Mouse (Mus musculus) kidney, embryonic 16.5 days (tissue): ENCODE measurements at regions not wholly inside any gene's neighbourhood (a gene's known extent, or its start where the extent isn't known, plus 50 kb on each side); places are given as distances from the start of the nearest gene placed in this dataset.

ENCODE experiments used
- ATAC-seq: fragments of 200-750 bp; cut with Nextera tagmentation; 2 replicates; pipeline ENCODE4 v1.8.0; 2017; ENCODE audit warnings: moderate TSS enrichment; ENCODE audit not compliant: low FRiP score, low TSS enrichment
- H3K27ac ChIP-seq: fragments of 300-500 bp; sonication (generic); 2 replicates; pipeline ENCODE4 v1.5.1; 2014; ENCODE audit warnings: low read length
- H3K27me3 ChIP-seq: fragments of 300-500 bp; sonication (generic); 2 replicates; pipeline ENCODE4 v1.6.1; 2014; ENCODE audit warnings: low read length, control low read depth, mixed read lengths; ENCODE audit not compliant: insufficient read depth
- H3K36me3 ChIP-seq: fragments of 300-500 bp; sonication (generic); 2 replicates; pipeline ENCODE4 v1.6.1; 2014; ENCODE audit warnings: low read length, control low read depth, mixed read lengths; ENCODE audit not compliant: insufficient read depth
- H3K4me1 ChIP-seq: fragments of 300-500 bp; sonication (generic); 2 replicates; pipeline ENCODE4 v1.6.1; 2014; ENCODE audit warnings: low read length, control low read depth, mixed read lengths; ENCODE audit not compliant: insufficient read depth
- H3K4me2 ChIP-seq: fragments of 300-500 bp; sonication (generic); replicated peaks from 2 replicates; pipeline ENCODE4 v1.6.1; 2014; ENCODE audit warnings: low read depth, low read length
- H3K4me3 ChIP-seq: fragments of 300-500 bp; sonication (generic); 2 replicates; pipeline ENCODE4 v1.5.1; 2014; ENCODE audit warnings: mild to moderate bottlenecking, low read length
- H3K9ac ChIP-seq: fragments of 300-500 bp; sonication (generic); replicated peaks from 2 replicates; pipeline ENCODE4 v1.6.1; 2014; ENCODE audit warnings: low read length
- H3K9me3 ChIP-seq: fragments of 300-500 bp; sonication (generic); 2 replicates; pipeline ENCODE4 v1.6.1; 2016; ENCODE audit warnings: low read length, control low read depth
- WGBS: fragments of 180-500 bp; shearing (Covaris S2); extraction: QIAGEN DNeasy Blood & Tissue Kit; methylation state at CpG from one replicate; pipeline ENCODE4 v1.1.7; 2014; 5-methylcytosine and 5-hydroxymethylcytosine counted together

DNA sequence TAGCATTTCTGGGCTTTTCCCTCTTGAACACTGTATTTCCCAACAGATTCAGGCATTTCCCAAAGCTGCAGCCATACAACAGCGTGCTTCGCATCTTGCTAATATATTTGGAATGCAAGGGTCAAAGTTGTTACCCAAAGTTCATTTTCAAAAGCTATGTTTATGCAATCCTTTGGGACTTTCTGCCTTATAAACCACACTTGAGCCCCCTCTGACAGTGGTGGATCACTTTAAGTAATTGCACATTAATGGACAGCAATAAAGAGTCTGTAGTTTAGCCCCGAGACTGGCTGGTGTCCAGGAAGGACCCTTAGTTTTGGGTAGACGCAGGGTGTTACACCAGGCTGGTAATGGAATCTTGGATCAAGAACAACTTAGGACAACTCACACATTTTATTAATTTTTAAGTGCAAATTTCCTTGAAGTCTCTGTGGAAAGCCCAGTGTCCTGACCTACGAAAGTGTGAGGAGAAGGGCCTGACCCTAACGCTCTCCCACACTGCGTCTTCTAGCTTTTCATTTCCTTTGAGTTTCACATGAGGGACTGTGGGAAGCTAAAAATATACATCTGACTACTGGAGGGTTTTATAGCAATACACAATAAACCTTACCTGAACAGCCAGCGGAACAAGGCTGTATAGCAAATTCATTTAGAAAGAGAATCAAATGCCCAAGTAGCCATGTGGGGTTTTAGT lies 185.0 kb upstream of the Cnr1 start:
- 47% methylated on average over 8 of the region's 8 CpGs for WGBS

DNA sequence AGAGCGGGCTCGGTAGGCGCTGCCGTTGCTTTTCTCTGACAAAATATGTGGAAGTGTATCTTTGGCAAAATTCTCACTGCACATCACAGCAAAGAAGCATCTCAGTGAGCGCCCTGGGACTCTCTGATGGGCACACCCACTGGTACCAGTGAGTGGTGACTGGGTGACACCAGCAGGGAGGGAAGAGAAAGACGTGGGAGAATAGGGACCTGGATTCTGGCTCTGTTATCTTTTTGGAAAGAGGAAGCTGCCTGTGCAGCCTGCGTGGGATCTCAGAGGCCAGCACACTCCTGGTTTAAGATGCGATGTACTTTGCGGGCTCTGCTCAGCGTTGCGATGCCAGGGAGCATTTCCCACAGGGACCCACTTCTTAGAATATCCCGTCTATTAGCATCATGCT lies 183.4 kb upstream of the Cnr1 start:
- H3K9me3 ChIP-seq = no peaks in the 10 kb centered on the region
- no peak for ATAC-seq
- no peaks in the 10 kb centered on the region for H3K36me3 ChIP-seq
- H3K4me2 ChIP-seq = no peak overlapping the region
- H3K27me3 ChIP-seq = no peaks in the 10 kb centered on the region
- no peak overlapping the region for H3K27ac ChIP-seq
- H3K9ac ChIP-seq = no peak overlapping the region
- no peak overlapping the region for H3K4me3 ChIP-seq
- 89% methylated on average over 12 of the region's 12 CpGs for WGBS
- H3K4me1 ChIP-seq = 0 out of 2 replicates have a peak, but pooled peaks cover 9% of the 10 kb centered on the region

More for the DNA sequence above, 185.0 kb upstream of the Cnr1 start:
- Histone ChIP-seq H3K4me1 (peaks cover 24% of the 10 kb centered on the region), H3K4me2 (no peak overlapping the region), H3K27ac (no peak overlapping the region), H3K9ac (no peak overlapping the region), H3K4me3 (no peak overlapping the region), H3K27me3 (no peaks in the 10 kb centered on the region), H3K9me3 (no peaks in the 10 kb centered on the region), H3K36me3 (no peaks in the 10 kb centered on the region)
- no peak for ATAC-seq

DNA sequence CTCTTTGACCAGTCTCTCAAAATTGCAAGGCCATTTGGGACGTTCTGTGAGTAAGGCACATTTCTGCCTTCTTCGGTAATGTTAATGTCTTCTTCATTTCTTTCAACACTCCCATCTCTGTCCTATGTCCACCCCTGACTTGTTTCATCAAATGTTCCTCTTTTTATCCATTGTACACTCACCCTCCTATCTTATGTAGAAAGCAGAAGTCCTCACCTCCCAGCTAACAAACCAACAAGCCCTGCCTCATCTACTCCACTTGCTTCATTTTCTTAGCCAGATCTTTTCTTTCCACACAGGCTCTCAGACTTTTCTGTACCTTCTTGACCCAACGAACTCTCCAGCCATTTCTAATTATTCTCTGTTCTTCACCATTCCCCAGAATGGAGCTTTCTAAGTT lies 179.2 kb upstream of the Cnr1 start:
- Histone ChIP-seq H3K4me3 (no peak overlapping the region), H3K9ac (no peak overlapping the region), H3K9me3 (no peaks in the 10 kb centered on the region), H3K27ac (no peak overlapping the region), H3K27me3 (no peaks in the 10 kb centered on the region), H3K4me1 (no peaks in the 10 kb centered on the region), H3K36me3 (no peaks in the 10 kb centered on the region), H3K4me2 (no peak overlapping the region)
- WGBS = 89% methylated on average over 3 of the region's 3 CpGs
- no peak for ATAC-seq

DNA sequence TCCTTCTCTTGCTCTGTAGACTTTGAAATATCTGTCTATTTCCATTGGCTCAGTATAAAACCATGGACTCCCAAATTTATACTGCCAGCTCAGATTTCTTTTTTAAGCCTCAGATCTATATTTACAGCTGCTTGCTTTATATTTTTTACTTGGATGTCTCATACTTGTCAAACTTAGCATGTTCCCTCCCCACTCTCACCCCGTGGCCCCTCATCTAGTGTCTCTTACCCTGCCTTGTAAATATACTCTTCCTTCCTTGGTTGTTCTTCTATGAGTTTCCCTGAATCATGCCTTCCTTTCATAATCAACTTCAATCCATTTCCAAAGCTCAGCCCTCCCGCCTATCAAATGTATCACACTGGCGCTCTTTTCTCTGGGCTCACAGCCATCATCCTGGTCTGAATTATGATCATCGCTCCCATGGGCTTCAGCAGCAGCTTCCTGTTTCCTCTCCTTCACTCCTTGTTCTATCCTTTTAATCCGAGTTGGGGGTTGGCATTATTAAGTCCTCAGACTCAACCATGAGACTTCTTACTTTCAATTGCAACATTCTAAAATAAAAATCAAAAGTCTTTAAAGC lies 177.0 kb upstream of the Cnr1 start:
- WGBS = 60% methylated on average over 5 of the region's 5 CpGs
- no peak overlapping the region for H3K27ac ChIP-seq
- no peak overlapping the region for H3K4me2 ChIP-seq
- ATAC-seq = no peak
- peaks cover 2% of the 10 kb centered on the region; the same call in 1 of the 2 replicates for H3K9me3 ChIP-seq
- H3K27me3 ChIP-seq = no peaks in the 10 kb centered on the region
- H3K9ac ChIP-seq = no peak overlapping the region
- H3K4me3 ChIP-seq = no peak overlapping the region
- no peaks in the 10 kb centered on the region for H3K36me3 ChIP-seq
- H3K4me1 ChIP-seq = no peaks in the 10 kb centered on the region

DNA sequence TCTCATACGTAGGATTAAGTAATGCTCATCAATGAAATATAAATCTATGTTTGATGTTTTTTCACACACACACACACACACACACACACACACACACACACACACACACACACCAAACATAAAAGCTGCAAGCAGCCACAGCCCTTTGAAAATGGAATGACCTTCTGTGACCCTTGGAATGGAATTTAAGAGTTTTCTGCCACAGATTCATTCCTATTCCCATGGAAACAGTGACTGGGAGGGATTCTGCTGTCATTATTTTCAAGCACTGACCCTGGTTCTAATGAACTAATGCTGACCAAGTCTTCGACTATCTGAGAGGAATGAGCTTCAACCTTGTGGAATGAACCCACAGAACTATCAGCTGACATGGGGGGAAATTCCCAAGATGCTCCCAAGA lies 156.7 kb upstream of the Cnr1 start:
- Histone ChIP-seq H3K4me2 (no peak overlapping the region), H3K4me3 (no peak overlapping the region), H3K27me3 (no peaks in the 10 kb centered on the region), H3K27ac (no peak overlapping the region), H3K36me3 (no peaks in the 10 kb centered on the region), H3K9ac (no peak overlapping the region), H3K9me3 (no peaks in the 10 kb centered on the region; the same call in 1 of the 2 replicates), H3K4me1 (no peaks in the 10 kb centered on the region)
- WGBS = 75% methylated on average over 2 of the region's 2 CpGs
- no peak for ATAC-seq

DNA sequence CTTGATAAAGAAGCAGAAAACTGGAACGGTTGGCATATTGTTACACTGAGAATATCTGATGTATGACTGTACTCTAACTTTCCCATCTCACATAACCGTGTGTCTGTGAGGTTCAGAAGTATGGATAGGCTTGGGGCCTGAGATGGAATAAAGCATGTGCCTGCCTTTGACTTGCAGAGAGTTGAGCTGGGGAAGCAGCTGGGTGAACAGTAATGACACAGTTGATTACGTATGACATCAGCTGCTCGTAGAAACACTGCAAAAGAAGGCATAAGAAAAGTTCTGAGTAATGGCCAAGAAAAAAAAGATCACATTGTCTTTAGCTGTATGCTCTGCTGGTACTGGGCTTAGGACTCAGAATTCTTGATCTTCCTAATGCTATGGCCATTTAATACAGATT lies 138.4 kb upstream of the Cnr1 start:
- no peak overlapping the region for H3K9ac ChIP-seq
- no peaks in the 10 kb centered on the region for H3K27me3 ChIP-seq
- H3K4me1 ChIP-seq = no peaks in the 10 kb centered on the region
- WGBS = 87% methylated on average over 4 of the region's 4 CpGs
- H3K27ac ChIP-seq = no peak overlapping the region
- H3K4me2 ChIP-seq = no peak overlapping the region
- ATAC-seq = no peak
- H3K9me3 ChIP-seq = no peaks in the 10 kb centered on the region
- no peaks in the 10 kb centered on the region for H3K36me3 ChIP-seq
- H3K4me3 ChIP-seq = no peak overlapping the region

DNA sequence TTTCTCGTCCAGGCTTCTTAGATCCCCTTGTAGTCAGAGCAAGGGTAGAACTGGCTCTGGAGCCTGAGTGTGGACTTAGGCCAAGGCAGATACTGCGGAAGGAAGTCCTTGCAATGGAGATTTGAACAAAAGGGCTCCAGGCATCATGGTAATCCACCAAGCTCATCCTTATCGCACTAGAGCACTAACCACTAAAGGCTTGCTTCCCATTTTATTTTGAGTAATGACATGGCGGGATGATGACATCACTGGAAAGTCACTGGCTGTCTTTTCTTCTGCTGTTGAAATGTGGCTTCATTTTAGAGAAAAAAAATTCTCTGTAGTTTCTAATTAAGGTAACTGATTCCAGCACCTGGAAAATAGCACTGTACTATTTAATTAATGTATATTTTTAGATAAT lies 137.4 kb upstream of the Cnr1 start:
- H3K9ac ChIP-seq = no peak overlapping the region
- no peaks in the 10 kb centered on the region for H3K9me3 ChIP-seq
- no peaks in the 10 kb centered on the region for H3K27me3 ChIP-seq
- H3K4me2 ChIP-seq = no peak overlapping the region
- no peaks in the 10 kb centered on the region for H3K36me3 ChIP-seq
- no peak overlapping the region for H3K4me3 ChIP-seq
- no peaks in the 10 kb centered on the region for H3K4me1 ChIP-seq
- H3K27ac ChIP-seq = no peak overlapping the region
- WGBS = 94% methylated on average over 4 of the region's 4 CpGs
- ATAC-seq = no peak

DNA sequence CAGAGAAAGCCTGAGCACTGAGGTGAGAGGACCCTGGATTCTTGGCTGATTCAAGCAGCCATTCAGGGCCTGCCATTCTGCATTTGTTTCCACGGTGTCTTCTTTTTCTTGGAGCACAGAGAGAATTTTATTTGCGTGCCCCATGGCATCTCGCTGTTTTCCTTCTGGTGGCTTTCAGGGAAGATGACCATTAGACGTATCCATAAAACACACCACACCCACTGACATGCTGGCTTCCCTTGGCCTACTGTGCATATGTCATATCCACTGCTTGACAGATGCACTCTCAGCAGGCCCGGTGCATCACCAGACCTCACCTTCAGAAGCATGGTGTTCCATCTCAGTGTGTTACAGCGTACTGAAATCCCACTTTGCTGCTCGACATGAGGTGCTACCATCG lies 131.0 kb upstream of the Cnr1 start:
- no peaks in the 10 kb centered on the region for H3K27me3 ChIP-seq
- no peak overlapping the region for H3K27ac ChIP-seq
- WGBS = 90% methylated on average over 8 of the region's 8 CpGs
- H3K9ac ChIP-seq = no peak overlapping the region
- H3K4me2 ChIP-seq = no peak overlapping the region
- no peak overlapping the region for H3K4me3 ChIP-seq
- H3K9me3 ChIP-seq = no peaks in the 10 kb centered on the region
- H3K36me3 ChIP-seq = no peaks in the 10 kb centered on the region
- H3K4me1 ChIP-seq = no peaks in the 10 kb centered on the region
- ATAC-seq = no peak

DNA sequence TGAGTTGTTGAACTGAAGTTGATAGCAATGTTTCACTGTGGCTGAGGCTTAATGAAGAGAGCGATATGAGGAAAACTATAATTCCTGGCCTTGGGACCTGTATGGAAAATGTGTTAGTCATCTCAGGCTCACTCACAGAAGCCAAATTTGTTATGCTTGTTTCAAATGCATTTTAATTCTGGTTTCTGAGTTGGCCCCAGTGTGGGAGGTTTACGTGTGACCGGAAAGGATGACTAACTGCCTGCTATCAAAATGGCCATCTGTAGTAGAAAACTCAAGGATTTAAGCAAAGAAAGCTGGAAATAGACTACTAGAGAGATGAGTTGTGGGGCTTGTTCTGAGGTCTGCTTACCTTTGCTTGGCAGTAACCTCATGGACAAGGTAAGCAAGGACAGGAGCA lies 128.9 kb upstream of the Cnr1 start:
- no peak for ATAC-seq
- Histone ChIP-seq H3K27me3 (no peaks in the 10 kb centered on the region), H3K36me3 (no peaks in the 10 kb centered on the region), H3K27ac (no peak overlapping the region), H3K9me3 (no peaks in the 10 kb centered on the region), H3K9ac (no peak overlapping the region), H3K4me3 (no peak overlapping the region), H3K4me2 (no peak overlapping the region), H3K4me1 (no peaks in the 10 kb centered on the region)
- WGBS = 85% methylated on average over 3 of the region's 3 CpGs

DNA sequence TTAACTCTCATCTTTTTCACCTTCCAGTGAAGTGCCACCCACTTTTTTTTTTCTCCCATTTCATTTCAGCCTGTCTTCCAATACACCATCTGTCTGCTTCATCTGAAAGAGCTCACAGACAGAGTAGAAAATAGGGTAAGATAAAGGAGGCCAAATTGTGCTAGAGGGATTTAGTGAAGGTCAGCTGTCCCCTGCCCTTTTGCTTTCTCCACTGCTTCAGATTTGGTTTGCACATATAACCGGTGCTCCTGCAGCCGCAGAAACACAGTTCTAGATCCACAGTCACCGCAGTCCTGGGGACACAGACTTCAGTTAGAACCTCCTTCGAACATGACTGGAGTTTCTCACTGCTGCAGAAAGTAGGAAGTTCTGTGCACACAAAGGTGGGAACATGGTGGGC lies 126.4 kb upstream of the Cnr1 start:
- no peak for ATAC-seq
- H3K9ac ChIP-seq = no peak overlapping the region
- no peaks in the 10 kb centered on the region for H3K27me3 ChIP-seq
- H3K4me2 ChIP-seq = no peak overlapping the region
- H3K36me3 ChIP-seq = no peaks in the 10 kb centered on the region
- no peaks in the 10 kb centered on the region for H3K4me1 ChIP-seq
- no peak overlapping the region for H3K4me3 ChIP-seq
- H3K27ac ChIP-seq = no peak overlapping the region
- 80% methylated on average over 4 of the region's 4 CpGs for WGBS
- peaks cover 3% of the 10 kb centered on the region; the same call in 1 of the 2 replicates for H3K9me3 ChIP-seq
